Mouse (Mus musculus) heart, adult 2 months (tissue): ENCODE measurements around the gene Cul4b.

Experiments used
- CTCF ChIP-seq: fragments of 200-600 bp; IDR thresholded peaks from 2 replicates; pipeline ENCODE4 v1.8.1; 2022; ENCODE audit warnings: antibody characterized with exemption, mild to moderate bottlenecking, moderate library complexity
- POLR2A ChIP-seq: fragments of 200-500 bp; IDR thresholded peaks from 2 replicates; pipeline ENCODE4 v1.6.1; 2011; ENCODE audit warnings: mild to moderate bottlenecking, low read depth, low read length, control low read depth; ENCODE audit not compliant: insufficient read depth

- TF ChIP-seq CTCF (peak; percentile 84), POLR2A (no peak)
Observed at GRCm38 (mm10) chrX:38514556-38514955, 61.4 kb downstream of the Cul4b start.
